Mouse (Mus musculus) c-Kit-positive CD71-positive TER-119-negative erythroid progenitor cells, embryonic 14.5 days (primary cell): ENCODE measurements around the gene Gm16867.
"Not testable (repeated sequence)": the region's sequence is repeated elsewhere in the genome, so short reads cannot be mapped to it uniquely, and the experiment has no call there.

ENCODE experiments used
- DNase-seq: peaks from one replicate; pipeline ENCODE4 v3.0.0-alpha.2; 2013; ENCODE audit warnings: low read depth

Gene Gm16867

DNA sequence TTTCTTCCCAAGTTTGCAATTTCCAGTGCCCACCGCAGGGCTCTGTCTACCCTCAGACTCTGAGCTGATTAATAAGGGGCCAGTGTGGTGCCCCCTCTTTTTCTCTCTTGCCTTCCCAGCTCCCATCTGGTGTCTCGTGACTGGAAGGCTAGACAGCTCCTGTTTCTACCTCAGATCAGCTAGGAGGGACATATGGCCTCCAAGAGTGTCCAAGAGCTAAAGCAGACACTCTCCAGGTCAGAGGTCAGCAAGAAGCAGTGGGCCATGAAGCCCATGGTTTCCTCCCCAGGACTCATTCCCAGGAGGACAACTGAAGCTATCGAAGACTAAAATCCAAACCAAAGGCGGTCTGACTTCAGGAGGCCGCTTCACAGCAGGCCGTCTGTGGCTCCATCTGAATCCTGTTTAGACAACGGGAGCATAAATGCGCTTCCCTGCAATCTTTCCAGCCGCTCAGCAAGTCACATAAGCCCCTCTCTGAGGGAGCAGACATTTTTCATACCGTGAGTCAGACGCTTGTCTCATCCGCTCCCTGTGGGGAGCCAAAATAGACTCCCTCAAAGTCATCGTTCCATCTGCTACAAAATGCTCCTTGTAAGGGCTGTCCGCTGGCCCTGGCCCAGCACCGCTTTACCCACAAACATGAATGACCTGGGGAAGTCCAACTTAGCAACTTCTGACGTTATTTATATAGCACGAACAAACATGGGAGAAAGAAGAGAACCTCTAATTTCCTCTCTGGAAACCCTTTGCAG is 35.4 kb downstream of the Gm16867 start:
- DNase-seq, result not testable (repeated sequence)

DNA sequence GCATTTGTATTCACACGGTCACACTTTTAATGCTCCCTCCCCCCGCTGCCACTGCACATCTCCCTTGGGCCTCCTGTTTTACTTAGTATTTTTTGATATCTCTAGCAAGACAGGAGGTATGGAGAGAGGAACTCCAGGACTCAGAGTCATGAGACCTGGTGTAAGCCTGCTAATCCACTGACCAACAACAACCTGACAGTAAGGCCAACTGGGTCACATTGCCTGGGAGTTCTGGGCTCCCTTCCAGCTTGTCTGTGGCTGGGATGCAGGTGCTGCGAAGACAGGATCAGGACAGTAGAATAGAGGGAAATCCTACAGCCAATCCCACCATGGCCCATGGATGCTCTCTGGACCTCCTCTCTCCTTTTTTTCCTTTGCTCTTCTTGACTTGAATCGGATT is 38.7 kb downstream of the Gm16867 start:
- DNase-seq, result not testable (repeated sequence)

DNA sequence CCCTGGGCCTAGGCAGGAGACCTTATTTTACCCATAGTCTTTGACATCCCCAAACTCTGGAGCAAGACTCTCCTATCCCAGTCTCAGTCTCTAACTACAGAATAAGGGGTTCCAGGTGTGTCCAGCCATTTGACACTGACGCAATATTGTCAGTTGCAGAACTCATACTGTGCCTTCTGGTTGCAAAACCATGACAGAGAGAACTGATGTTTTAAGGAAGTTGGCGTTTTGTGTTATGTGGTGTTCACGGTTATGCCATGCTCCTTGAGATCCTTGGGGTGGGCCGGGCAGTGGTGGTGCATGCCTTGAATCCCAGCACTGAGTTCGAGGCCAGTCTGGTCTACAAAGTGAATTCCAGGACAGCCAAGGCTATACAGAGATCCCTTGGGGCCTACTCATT is 45.5 kb downstream of the Gm16867 start:
- DNase-seq, result not testable (repeated sequence)

DNA sequence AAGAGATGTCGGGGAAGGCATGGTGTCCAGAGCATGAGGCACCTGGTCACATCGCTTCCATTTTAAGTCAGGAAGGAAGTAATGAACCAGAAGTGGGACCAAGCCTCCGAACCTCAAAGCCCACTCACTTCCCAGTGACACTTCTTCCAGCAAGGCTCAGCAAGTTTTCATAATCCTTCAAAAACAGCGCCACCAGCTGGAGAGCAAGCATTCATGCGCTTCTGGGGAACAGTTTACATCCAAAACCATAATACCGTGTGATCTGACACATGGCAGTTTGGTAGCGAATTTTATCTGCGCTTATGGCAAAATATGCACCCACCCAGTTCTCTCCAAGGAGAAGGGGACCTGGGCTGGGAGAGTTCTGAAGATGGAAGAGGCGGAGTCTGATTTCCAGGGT is 48.5 kb downstream of the Gm16867 start:
- DNase-seq, result not testable (repeated sequence)

DNA sequence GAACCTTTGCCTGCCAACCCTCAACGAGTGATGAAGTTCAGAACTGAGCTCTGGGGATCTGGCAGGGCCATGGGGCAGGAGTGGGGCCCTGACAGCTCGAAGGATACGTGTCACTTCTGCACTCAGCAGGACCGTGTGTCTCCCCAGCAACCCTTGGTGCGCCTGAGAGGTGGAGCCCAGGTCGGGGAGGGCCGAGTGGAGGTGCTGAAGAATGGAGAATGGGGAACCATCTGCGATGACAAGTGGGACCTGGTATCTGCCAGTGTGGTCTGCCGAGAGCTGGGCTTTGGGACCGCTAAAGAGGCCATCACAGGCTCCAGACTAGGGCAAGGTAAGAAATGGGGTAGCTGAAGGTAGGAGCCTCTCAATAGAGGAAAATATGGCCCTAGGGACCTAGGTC is 54.3 kb downstream of the Gm16867 start:
- DNase-seq, result not testable (repeated sequence)

DNA sequence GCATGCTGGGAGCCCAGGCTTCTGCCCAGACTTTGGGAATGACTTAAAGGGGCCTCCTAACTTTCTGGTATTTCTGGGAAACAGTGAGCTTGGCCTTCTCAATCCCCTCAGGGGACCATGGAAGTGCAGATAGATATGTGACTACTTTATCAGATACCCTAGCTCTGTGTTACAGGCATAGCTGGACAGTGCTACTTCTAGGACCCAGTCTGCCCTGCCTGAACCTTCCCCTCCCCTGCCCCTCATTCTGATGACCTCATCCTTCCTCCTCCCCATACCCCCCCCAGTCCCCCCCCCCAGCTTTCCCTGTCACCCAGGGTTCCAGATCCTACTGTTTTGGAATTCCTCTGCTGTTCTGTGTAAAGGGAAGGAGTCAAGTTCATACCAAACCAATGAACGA is 56.2 kb downstream of the Gm16867 start:
- not testable (repeated sequence) for DNase-seq

DNA sequence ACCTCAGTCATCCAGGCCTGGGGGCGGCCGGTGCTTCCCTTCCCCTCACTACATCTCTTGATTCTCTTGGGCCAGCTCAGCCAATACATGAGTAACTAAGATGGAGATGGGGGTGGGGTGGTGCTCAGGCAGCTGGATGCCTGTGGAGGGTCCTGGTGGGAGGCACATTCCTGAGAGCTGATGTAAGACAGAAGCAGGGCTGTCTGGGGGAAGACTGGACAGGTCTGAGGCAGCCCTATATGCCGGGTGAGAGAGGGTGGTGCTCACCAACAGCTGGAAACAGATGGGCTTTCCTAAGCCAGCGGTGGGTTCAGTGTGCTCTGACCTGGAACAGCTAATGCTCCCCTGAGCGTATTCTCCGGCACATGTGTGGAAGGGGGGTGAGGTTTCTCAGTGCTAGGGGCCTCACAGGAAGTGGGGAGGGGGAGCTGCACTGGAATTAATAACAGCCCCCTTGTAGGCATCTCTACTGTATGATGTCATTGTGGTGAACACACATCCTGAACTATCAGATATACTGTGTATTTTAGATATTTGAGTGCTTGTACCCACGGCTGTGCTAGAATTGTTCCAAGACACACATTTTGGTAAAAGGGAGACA is 60.0 kb downstream of the Gm16867 start:
- DNase-seq, result not testable (repeated sequence)

DNA sequence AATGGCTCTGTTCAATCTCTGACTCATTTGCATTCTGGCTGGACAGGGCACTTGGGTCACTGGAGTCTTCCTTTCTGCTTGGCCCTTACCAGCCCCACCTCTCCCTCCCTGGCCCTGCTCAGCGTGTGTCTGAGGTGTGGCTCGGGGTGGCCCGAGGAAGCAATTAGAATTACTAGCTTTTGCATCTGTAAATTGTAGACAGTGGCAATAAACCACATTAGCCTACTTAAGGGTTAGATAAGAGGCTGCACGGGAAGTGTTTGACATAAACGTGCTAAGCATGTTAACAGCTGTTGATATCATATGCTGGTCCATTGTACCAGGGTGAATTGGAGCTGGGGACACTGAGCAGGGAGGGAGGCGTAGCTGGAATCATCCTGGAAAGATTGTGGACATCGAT is 62.2 kb downstream of the Gm16867 start:
- DNase-seq, result not testable (repeated sequence)

DNA sequence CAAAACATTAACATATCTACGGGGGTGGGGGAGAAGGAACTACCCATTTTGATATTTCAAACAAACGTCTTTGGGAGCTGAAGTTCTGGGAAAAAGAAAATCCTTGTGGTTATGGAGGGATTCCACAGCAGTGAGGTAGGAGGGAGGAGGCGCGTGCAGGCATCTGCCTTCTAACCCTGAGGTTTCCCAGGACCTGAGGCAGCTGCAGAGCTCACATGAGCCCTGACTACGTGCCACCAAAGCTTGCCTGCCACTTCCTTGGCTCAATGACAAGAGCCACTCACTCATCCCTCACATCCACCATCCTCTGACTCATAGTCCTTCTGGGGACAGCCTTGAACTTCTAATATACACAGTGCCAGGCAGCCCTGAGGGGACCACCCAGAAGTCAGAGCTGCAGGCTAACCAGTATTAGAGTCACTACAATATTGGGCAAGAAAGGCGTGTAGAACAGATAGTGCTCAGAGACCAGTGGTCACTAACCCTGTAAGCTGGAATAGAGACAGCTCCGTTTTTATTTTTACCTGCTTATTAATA is 64.4 kb downstream of the Gm16867 start:
- DNase-seq, result not testable (repeated sequence)

DNA sequence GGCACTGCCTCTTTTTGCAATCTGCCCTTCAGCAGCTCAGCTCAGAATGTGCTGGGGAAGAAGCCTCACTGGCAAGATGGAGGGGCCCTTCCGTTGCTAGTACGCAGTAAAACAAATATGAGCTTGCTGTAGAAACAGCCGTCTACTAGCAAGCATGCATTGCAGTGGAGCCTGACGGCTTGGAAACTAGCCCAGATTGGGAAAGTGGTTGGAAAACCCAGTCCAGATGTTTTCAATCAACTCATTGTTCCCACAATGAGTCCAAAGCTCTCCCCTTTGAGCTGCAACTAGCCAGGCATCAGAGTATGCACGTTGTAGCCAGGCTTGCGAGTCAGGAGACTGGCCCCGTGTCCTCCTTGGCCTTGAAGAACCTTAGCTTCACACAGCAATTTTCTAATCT is 82.2 kb downstream of the Gm16867 start:
- not testable (repeated sequence) for DNase-seq

DNA sequence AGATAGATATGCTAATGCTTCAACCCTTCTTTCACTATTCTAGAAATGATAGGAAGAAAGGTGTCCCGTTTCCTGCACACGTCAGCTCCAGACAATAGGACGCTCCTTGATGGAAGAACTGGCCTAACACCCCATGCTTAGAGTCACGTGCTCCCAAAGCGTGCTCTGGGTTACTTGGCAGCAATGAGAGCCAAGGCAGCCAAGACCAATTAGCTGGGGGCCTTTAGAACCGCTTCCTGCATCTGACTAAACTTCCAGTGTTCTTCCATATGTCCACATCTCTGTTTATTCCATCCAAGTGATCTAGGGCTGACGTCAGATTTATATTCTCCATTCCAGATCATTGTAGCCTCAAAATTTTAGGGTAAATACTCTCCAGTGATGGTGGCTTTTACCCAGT is 85.6 kb downstream of the Gm16867 start:
- DNase-seq, result not testable (repeated sequence)
